Mouse (Mus musculus): Measurements from ENCODE around the gene Sept11.

DNA sequence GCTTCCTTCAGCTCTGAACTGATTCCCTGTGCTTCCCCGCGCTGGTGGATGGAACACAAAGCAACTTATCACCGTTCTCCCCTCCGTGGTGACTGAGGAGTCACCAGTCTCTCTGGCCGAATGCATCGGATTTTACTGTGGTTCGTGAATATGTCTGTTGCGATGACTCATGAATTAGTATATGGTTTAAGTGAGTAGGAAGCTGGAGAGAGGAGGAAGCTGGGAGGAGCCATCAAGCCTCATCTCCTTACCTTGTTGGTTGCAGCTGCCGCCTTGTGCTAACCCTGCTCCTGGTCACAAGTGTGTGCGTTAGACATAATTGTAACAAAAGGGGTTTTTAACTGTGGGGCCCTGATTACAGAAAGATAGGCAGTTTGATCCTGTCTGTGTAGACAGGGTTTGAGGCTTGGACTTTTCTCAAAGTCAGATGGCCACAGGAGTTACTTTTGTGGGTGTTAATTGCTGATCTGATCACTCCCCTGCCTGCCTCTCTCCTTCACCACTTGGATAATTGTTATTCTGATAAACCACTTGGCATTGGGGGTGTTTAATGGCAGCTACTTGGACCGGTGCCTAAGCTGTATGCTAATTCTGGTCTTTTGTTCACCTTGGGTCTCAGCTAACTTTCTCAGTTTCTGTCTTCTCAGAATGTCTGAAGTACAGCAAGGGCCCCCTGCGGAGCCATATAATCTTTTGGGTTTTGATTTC is 33.1 kb downstream of the Sept11 start:
- TF ChIP-seq CTCF (IDR thresholded peaks at IDR 0.05; ENCODE audit: low read depth, low read length): no peak
- no peak for TF ChIP-seq TAL1 (conservative IDR thresholded peaks at IDR 0.05; ENCODE audit: low read depth, low read length)

Measured in G1E (cell line).